Mouse (Mus musculus) heart, adult 8-10 months (tissue): ENCODE data around the gene Gm9747. TPM values are rescaled to one million over a fixed set of nuclear protein-coding genes. Genes with fewer than 3 reads are reported as not detected.

Source experiments
- DNase-seq: peaks from one replicate; pipeline ENCODE4 v3.0.0; 2022; ENCODE audit warnings: low spot score
- total RNA-seq, 4 experiments: library from RNA; stranded (reverse); gene quantifications; 2 replicates each; pipeline ENCODE4 v1.2.4; 2022

The Gm9747 gene
- not detected for total RNA-seq

- DNase-seq: no peak
Measured at GRCm38 (mm10) chr1:82232812-82233211, at the start of gene Gm9747. Gm9747 (plus strand) TSS chr1:82233112.

GRCm38 (mm10) chr1:82183913-82184442 is 48.9 kb upstream of the Gm9747 start:
- DNase-seq: no peak

GRCm38 (mm10) chr1:82188549-82189231 is 44.2 kb upstream of the Gm9747 start:
- DNase-seq: no peak

- peak; percentile 38 for DNase-seq
Measured at GRCm38 (mm10) chr1:82189516-82189915, 43.4 kb upstream of the Gm9747 start.

- DNase-seq: no peak
Measured at GRCm38 (mm10) chr1:82191579-82191978, 41.3 kb upstream of the Gm9747 start.

- peak; percentile 31 for DNase-seq
Measured at GRCm38 (mm10) chr1:82199918-82200317, 33.0 kb upstream of the Gm9747 start.

GRCm38 (mm10) chr1:82200636-82201035 is 32.3 kb upstream of the Gm9747 start:
- DNase-seq: peak; percentile 36

GRCm38 (mm10) chr1:82207511-82207910 is 25.4 kb upstream of the Gm9747 start:
- DNase-seq: peak; percentile 9

GRCm38 (mm10) chr1:82220673-82221396 is 12.1 kb upstream of the Gm9747 start:
- no peak for DNase-seq

GRCm38 (mm10) chr1:82221462-82221861 is 11.4 kb upstream of the Gm9747 start:
- DNase-seq: no peak

GRCm38 (mm10) chr1:82223042-82223795 is 9.7 kb upstream of the Gm9747 start:
- DNase-seq: no peak

- DNase-seq: no peak
Measured at GRCm38 (mm10) chr1:82228841-82229240, 4.1 kb upstream of the Gm9747 start.

GRCm38 (mm10) chr1:82234616-82235015 is 1.7 kb downstream of the Gm9747 start:
- no peak for DNase-seq

- no peak for DNase-seq
Measured at GRCm38 (mm10) chr1:82235455-82236104, 2.7 kb downstream of the Gm9747 start.

- DNase-seq: no peak
Measured at GRCm38 (mm10) chr1:82238245-82238644, 5.3 kb downstream of the Gm9747 start.

- DNase-seq: no peak
Measured at GRCm38 (mm10) chr1:82239409-82240201, 6.7 kb downstream of the Gm9747 start.

- DNase-seq: peak; percentile 49
Measured at GRCm38 (mm10) chr1:82243260-82243825, 10.4 kb downstream of the Gm9747 start.

GRCm38 (mm10) chr1:82245002-82245401 is 12.1 kb downstream of the Gm9747 start:
- no peak for DNase-seq

- no peak for DNase-seq
Measured at GRCm38 (mm10) chr1:82247221-82247951, 14.5 kb downstream of the Gm9747 start.
